Mouse (Mus musculus): ENCODE results near the gene Kdm4b. TPM values are rescaled to one million over a fixed set of nuclear protein-coding genes. Genes with fewer than 3 reads are reported as not detected.

The Kdm4b gene
- 34.6 and 35.6 TPM in 2 replicates for polyA plus RNA-seq (2016; fragmentation: Nextera tagmentation; extraction: Ambion mirVana)

DNA sequence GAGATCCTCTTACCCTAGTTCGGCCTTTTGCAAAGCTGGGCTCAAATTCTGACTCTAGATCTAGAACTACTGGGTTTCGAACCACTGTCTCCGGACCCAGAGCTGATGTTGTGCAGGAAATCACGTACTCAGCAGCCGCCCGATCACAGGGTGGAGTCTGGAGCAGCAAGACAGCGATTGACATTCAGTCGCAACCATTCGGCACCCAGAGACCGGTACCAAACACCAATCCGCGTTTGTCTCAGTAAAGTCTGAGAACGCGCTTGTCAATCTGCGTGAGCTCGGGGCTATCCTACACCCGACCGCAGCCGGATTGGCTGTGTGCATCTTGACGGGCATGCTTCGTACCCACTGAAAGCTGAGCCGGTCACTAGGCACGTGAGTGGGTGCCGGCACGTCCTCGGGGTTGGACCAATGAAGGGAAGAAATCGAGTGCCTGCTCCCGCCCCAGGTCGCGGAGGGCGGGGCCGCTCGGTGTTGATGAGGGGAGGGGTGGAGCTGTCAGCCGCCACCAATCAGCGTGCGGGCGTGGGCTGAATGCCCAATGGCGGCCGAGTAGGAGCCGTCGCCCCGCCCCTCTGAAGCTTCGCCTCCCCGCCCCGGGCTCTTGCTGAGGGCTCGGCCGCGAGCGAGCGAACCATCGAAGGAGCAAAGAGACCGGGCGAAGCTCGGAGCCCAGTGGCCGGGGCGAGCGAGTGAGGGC, at the start of gene Kdm4b:
Kdm4b (plus strand) TSS at position 613 of the 703 bp plus-strand sequence.
- peaks cover 27% of the 10 kb centered on the region for H3K36me3 ChIP-seq
- no peaks in the 10 kb centered on the region for H3K9me3 ChIP-seq
- DNase-seq (ENCODE audit: low spot score) = peak; percentile 100
- peaks cover 35% of the 10 kb centered on the region for H3K4me1 ChIP-seq
- H3K27ac ChIP-seq = peak within 1 kb of the TSS; percentile 97
- WGBS = under 1% methylated on average over 55 of the region's 57 CpGs
- H3K27me3 ChIP-seq (ENCODE audit: insufficient read depth, poor library complexity, severe bottlenecking) = no peaks in the 10 kb centered on the region
- H3K4me3 ChIP-seq = peak within 1 kb of the TSS; percentile 93

DNA sequence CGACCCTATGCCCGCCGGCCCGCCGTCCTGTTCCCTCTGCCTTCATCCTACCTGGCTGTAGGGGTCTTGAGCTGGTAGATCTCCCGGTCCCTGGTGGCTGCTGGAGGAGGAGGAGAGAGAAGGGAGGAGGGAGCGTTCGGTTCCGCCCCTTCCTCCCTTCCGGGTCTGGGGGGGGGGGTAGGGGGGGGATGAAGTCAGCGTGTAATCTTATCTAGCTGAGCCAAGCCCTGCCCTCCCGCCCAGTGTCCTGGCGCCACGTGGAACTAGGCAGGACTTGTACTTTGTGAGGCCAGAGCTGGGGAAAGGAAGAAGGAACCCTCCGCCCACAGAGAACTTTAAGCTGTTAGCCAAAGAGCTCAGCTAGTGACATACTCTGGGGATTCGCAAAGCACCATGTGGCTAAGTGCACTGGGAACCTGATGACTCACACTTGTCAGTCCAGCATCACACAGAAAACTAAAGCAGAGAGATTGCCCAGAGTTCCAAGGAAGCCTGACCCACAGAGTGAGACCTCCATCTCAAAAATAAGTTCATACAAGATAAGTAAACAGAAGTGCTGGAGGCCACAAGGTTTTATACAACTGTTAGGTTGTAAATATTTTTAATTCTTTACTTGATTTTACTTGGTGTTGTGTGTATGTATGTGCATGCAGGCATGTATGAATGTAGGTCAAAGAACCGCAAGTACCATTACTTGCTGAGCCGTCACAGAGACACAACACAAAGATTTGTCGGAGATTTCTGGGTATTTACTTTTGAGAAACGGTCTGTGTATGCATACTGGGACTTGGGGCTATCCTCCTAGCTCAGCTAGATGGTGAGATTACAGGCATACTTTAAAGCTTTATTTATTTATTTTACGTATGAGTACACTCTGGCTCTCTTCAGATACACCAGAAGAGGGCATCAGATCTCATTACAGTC, 49.0 kb upstream of the Kdm4b start, which contains the start of gene Ticam1:
Ticam1 (minus strand) TSS at position 144 of the 924 bp plus-strand sequence.
- Histone ChIP-seq H3K9me3 (no peaks in the 10 kb centered on the region), H3K36me3 (peaks cover 57% of the 10 kb centered on the region), H3K27me3 (ENCODE audit: insufficient read depth, poor library complexity, severe bottlenecking) (no peaks in the 10 kb centered on the region), H3K4me1 (peaks cover 51% of the 10 kb centered on the region), H3K27ac (peak within 1 kb of the TSS; percentile 89), H3K4me3 (peak within 1 kb of the TSS; percentile 67)
- peak; percentile 99 for DNase-seq (ENCODE audit: low spot score)
- 6% methylated on average over 18 of the region's 21 CpGs for WGBS

DNA sequence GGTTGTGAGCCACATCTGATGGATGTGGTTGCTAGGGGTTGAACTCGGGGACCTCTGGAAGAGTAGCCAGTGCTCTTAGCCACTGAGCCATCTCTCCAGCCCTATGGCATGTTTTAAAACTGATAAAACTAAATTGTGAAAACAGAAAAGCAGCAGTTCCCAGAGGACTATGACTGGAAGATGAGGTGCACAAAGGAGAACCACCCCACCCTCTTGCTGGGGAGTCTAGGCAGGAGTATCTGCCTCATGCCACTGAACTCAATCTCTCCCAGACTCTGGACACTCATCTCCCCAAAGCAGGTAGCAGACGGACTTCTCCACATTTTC, 48.3 kb upstream of the Kdm4b start:
- Histone ChIP-seq H3K4me3 (peak overlapping the region; percentile 67), H3K9me3 (no peaks in the 10 kb centered on the region), H3K27ac (peak overlapping the region; percentile 89), H3K36me3 (peaks cover 57% of the 10 kb centered on the region), H3K27me3 (ENCODE audit: insufficient read depth, poor library complexity, severe bottlenecking) (no peaks in the 10 kb centered on the region), H3K4me1 (peaks cover 46% of the 10 kb centered on the region)
- 33% methylated on average over 2 of the region's 2 CpGs for WGBS
- DNase-seq (ENCODE audit: low spot score) = no peak

DNA sequence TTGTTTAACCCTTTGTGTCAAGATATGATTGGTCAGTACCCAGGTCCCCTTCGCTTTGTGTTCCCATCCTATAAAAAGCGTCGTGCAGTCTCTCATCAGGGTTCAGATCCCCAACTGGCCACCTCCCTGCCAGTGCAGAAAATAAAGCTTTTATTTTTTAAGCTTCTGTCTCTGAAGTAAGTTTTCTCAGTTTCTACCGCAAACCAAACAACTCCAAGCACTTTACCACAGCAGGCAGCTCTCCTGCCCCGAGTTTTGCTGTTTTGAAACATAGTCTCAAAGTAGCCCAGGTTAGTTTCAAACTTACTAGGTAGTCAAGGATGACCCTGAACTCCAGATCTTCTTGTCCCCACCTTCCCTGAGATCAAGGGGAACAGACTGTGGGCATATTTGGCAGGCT, 47.5 kb upstream of the Kdm4b start:
- Histone ChIP-seq H3K27me3 (ENCODE audit: insufficient read depth, poor library complexity, severe bottlenecking) (no peaks in the 10 kb centered on the region), H3K9me3 (no peaks in the 10 kb centered on the region), H3K4me3 (no peak overlapping the region), H3K36me3 (peaks cover 57% of the 10 kb centered on the region), H3K27ac (no peak overlapping the region), H3K4me1 (peaks cover 42% of the 10 kb centered on the region)
- 87% methylated on average over 5 of the region's 5 CpGs for WGBS
- DNase-seq (ENCODE audit: low spot score) = no peak

DNA sequence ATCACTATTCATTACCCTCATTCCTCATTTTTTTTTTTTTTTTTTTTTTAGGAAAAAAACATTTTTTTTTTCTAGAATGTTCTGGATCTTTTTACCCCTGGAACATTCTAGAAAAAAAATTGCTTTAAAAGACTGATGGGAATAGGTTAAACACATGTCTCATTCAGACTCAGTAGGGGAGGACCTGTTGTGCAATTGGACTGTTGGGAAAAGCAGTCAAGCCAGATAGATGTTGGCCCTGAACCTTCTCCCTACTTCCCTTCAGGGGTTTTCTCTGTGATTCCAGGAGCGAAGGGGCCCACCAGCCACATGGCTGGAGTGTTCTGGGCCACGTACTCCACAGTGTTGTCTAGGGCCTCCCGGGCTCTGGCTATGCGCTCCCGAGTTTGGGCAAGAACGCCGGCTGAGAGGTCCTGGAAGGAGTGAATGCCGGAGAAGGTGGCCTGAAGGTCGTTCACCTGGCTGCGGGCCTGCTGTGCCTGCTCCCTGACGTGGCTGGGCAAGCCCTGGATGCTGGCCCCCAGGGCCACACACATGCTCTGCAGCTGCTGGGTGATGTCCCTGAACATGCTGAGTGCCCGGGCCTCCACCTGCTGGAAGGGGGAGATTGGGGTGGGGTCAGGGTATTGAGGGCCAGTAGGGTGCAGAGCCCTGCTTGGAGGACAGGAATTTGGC, 46.2 kb upstream of the Kdm4b start:
- no peaks in the 10 kb centered on the region for H3K27me3 ChIP-seq (ENCODE audit: insufficient read depth, poor library complexity, severe bottlenecking)
- peak overlapping the region; percentile 56; the same call in 1 of the 2 replicates for H3K27ac ChIP-seq
- 89% methylated on average over 12 of the region's 12 CpGs for WGBS
- peaks cover 30% of the 10 kb centered on the region; the same call in 1 of the 2 replicates for H3K4me1 ChIP-seq
- H3K36me3 ChIP-seq = peaks cover 56% of the 10 kb centered on the region
- H3K9me3 ChIP-seq = no peaks in the 10 kb centered on the region
- DNase-seq (ENCODE audit: low spot score) = no peak
- no peak overlapping the region for H3K4me3 ChIP-seq

DNA sequence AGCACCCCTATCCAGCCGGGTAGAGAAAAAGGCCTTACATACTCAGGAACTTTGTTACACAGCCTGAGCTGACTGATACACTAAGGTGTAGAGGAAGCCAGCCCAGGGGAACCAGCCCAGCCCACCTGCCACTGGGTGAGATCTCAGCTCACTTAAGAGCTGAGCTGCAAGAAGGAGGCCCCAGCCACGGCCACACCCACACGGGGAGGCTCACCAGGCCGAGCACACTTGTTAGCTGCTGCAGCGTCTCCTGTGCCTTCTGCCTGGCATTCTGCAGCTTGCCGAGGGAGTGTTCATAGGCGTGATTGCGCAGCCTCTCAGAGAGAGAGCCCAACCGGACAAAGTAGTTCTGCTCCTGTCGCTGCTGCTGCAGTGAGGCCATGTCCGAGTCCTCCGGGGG, 44.7 kb upstream of the Kdm4b start:
- 88% methylated on average over 12 of the region's 12 CpGs for WGBS
- DNase-seq (ENCODE audit: low spot score) = no peak
- no peaks in the 10 kb centered on the region for H3K27me3 ChIP-seq (ENCODE audit: insufficient read depth, poor library complexity, severe bottlenecking)
- H3K9me3 ChIP-seq = no peaks in the 10 kb centered on the region
- no peak overlapping the region for H3K4me3 ChIP-seq
- peaks cover 24% of the 10 kb centered on the region; the same call in 1 of the 2 replicates for H3K4me1 ChIP-seq
- no peak overlapping the region for H3K27ac ChIP-seq
- peaks cover 72% of the 10 kb centered on the region for H3K36me3 ChIP-seq

DNA sequence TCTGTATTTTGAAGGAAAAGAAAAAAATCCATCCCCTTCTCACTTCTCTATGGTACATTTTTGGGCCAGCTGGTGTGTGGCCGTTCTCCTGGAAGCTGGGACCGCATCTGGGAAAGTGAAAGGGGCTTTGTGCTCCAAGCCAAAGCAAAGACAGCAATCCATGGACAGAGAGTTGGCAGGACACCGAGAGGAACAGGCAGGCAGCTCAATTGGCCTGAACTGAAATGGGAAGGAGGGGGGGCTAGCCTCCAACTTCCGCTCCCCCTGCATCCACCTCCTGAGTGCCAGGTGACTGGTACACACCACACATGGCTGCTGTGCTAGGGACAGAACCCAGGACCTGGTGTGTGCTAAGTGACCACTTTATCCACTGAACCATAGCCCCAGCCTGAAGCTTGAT, 43.1 kb upstream of the Kdm4b start:
- H3K4me1 ChIP-seq = peaks cover 20% of the 10 kb centered on the region
- peaks cover 79% of the 10 kb centered on the region for H3K36me3 ChIP-seq
- H3K27me3 ChIP-seq (ENCODE audit: insufficient read depth, poor library complexity, severe bottlenecking) = no peaks in the 10 kb centered on the region
- no peak overlapping the region for H3K27ac ChIP-seq
- 87% methylated on average over 4 of the region's 4 CpGs for WGBS
- no peak for DNase-seq (ENCODE audit: low spot score)
- H3K4me3 ChIP-seq = no peak overlapping the region
- no peaks in the 10 kb centered on the region for H3K9me3 ChIP-seq

DNA sequence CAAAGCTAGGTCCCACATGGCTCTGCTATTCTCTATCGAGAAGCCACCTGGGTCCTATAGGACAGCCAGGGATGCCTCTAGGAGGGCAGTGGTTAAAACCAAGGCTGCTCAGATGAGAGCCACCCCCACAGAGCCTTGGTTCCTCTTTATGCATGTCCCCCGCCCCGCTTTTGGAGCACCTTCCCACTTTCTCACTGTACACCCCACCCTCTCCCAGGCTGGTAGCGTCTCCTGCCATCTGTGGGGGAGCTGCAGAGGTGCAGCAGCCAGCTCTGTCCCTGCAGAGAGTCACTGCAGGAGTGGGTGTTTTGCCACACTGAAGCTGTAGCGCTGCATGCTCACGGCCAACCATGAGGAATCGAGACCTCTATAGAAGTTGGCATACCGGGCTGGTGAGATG, 42.5 kb upstream of the Kdm4b start:
- Histone ChIP-seq H3K4me3 (no peak overlapping the region), H3K9me3 (no peaks in the 10 kb centered on the region), H3K27me3 (ENCODE audit: insufficient read depth, poor library complexity, severe bottlenecking) (no peaks in the 10 kb centered on the region), H3K36me3 (peaks cover 77% of the 10 kb centered on the region), H3K4me1 (peaks cover 21% of the 10 kb centered on the region), H3K27ac (no peak overlapping the region)
- WGBS = 90% methylated on average over 8 of the region's 8 CpGs
- DNase-seq (ENCODE audit: low spot score) = no peak

DNA sequence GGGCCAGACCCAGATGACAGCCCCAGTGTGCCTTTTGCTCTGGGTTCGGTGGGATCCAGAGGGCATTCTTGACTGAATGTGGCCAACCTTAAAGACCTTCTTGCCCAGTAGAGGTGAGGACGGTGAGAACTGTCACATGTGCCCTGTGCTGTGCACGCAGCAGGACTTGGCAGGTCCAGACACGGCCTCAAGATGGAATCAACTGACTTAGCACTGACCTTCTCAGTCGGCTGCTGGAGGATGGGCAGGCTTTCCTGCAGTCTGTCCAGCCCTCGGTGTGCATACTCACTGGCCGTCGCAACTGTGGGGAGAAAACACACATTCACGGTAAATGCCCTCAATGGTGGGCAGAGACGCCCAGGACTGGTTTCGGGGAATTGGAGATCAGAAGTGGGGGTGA, 39.9 kb upstream of the Kdm4b start:
- H3K4me3 ChIP-seq = no peak overlapping the region
- 89% methylated on average over 11 of the region's 11 CpGs for WGBS
- no peaks in the 10 kb centered on the region for H3K27me3 ChIP-seq (ENCODE audit: insufficient read depth, poor library complexity, severe bottlenecking)
- no peak overlapping the region for H3K27ac ChIP-seq
- peaks cover 39% of the 10 kb centered on the region for H3K4me1 ChIP-seq
- H3K36me3 ChIP-seq = peaks cover 56% of the 10 kb centered on the region
- H3K9me3 ChIP-seq = no peaks in the 10 kb centered on the region
- no peak for DNase-seq (ENCODE audit: low spot score)

DNA sequence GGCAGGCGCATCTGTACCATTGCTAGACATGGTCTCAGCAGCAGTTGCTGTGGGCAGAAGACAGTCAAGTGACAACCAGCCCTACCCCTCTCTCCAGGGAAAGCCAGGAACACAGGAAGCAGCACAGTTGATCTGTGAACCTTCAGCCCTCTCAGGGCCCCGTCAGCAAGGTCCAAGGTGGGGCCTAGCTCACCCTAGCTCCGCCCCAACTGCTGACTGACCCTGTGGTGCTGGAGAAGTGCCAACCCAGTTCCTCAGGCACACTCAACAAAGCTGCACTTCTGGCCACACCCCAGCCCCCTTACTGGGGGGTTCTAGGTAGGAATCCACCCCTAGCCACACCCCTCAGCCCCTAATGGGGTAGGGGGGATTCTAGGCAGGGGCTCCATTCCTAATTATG, 38.0 kb upstream of the Kdm4b start:
- Histone ChIP-seq H3K4me3 (peak overlapping the region; percentile 68), H3K36me3 (peaks cover 39% of the 10 kb centered on the region), H3K9me3 (no peaks in the 10 kb centered on the region), H3K27me3 (ENCODE audit: insufficient read depth, poor library complexity, severe bottlenecking) (no peaks in the 10 kb centered on the region), H3K4me1 (peaks cover 49% of the 10 kb centered on the region), H3K27ac (peak overlapping the region; percentile 88)
- WGBS = 38% methylated on average over 3 of the region's 3 CpGs
- DNase-seq (ENCODE audit: low spot score) = peak; percentile 91

DNA sequence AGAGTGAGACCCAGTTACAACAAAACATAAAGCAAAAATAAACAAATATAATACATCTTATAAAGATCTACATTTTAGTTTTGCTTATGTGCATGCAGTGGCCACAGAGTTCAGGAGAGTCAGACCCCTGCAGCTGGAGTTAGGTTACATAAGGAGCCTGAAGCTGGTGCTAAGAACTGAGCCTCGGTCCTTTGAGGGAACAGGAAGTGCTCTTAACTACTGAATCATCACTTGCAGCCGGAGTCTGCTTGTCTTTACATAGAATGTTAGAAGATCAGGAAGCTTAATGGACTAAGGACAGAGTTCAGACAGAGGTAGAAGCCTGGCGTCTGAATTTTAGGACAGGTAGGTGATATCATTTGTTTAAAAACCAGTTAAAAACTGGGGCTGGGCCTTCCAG, 37.0 kb upstream of the Kdm4b start:
- Histone ChIP-seq H3K9me3 (no peaks in the 10 kb centered on the region), H3K36me3 (peaks cover 30% of the 10 kb centered on the region), H3K27ac (peak overlapping the region; percentile 88), H3K27me3 (ENCODE audit: insufficient read depth, poor library complexity, severe bottlenecking) (no peaks in the 10 kb centered on the region), H3K4me3 (peak overlapping the region; percentile 68), H3K4me1 (peaks cover 49% of the 10 kb centered on the region)
- no peak for DNase-seq (ENCODE audit: low spot score)
- WGBS = 35% methylated on average over 3 of the region's 3 CpGs

DNA sequence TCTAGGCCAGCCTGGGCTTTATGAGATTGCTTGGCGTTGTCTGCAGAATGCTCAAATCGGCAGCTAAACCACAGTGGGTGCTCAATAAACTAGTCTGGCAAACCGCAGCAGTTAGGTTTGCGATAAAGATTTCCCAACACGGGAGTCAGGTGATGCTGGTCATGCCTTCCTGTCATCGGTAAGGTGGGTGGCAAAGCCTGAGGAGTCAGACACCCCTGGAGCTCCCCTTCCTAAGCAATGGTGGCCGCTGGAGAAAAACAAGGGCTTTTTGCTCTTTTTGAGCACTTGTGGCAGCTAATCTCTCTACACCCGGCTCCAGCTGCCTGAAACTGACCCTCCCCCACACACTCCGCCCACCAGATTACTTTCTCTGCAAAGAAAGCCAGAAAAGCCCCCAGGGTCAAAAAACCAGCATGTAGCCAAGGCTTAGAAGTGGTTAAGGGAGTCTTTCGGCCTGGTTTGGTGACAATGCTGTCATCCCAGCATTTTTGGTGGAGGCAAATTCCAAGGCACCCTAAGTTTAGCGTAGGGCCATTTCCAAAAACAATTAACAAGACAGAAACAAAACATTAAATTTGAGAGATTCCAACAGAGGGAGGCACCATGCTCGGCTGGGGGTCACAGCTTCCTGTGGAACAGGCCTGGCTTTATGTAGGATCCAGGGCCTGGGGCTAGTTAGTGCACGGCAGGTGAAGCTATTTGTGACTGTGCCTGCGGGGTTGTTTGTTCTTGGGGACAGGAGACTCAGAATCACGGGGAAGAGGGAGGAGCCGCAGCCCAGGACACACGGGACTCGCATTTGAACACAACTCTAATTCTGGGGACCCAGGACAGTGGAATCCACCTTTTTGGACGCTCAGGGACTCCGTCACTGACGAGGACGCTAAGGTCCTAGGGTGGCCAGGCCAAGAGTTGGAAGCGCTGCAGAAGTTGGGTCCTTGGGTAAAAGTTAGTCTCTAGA, 36.2 kb upstream of the Kdm4b start:
- peak overlapping the region; percentile 68 for H3K4me3 ChIP-seq
- 1% methylated on average over 23 of the region's 23 CpGs for WGBS

More for the DNA sequence above, 36.2 kb upstream of the Kdm4b start:
- H3K9me3 ChIP-seq = no peaks in the 10 kb centered on the region
- DNase-seq (ENCODE audit: low spot score) = no peak
- H3K27ac ChIP-seq = peak overlapping the region; percentile 88
- peaks cover 49% of the 10 kb centered on the region for H3K4me1 ChIP-seq
- H3K27me3 ChIP-seq (ENCODE audit: insufficient read depth, poor library complexity, severe bottlenecking) = no peaks in the 10 kb centered on the region
- H3K36me3 ChIP-seq = peaks cover 22% of the 10 kb centered on the region
